Mouse (Mus musculus) spleen, postnatal 0 days (tissue): ENCODE measurements around the gene Ces3b. TPM values are rescaled to one million over a fixed set of nuclear protein-coding genes. Genes with fewer than 3 reads are reported as not detected.

Experiments
- polyA plus RNA-seq: library from polyadenylated mRNA; unstranded; fragments of >200 nt; fragmentation: Nextera tagmentation; extraction: Ambion mirVana; gene quantifications from 2 replicates; pipeline ENCODE4 v1.2.1, GENCODE M21; 2015

Ces3b gene
- not detected in 2 replicates for polyA plus RNA-seq

DNA sequence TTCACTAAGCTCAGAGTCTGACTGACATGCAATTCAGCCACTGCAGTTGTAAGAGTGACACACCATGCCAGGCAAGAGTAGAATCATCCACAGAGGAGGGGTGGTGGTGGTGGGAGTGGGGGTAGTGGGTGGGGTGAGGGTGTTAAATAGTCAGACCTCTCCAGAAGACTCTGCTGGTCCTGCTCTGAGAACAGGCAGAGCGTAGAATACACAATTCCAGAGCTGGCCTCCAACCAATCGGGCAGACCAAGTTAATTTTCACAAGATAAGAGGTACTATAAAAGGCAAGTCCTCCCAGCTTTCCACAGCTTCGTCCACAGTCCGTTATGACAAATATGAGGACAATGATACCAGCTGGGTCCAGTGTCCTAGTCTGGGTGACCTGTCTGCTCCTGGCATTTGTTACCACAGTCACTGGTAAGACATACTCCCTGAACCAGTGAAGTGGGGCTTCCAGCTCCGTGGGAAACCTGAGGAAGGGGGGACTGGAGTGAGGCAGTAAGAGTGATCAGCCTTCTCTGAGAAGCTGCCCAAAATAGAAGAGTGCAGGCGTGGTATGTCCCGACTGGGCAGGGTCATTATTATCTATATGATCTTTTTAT lies at the start of gene Ces3b:
TSS of gene Ces3b (plus strand) at position 305 of the 602 bp plus-strand sequence.

DNA sequence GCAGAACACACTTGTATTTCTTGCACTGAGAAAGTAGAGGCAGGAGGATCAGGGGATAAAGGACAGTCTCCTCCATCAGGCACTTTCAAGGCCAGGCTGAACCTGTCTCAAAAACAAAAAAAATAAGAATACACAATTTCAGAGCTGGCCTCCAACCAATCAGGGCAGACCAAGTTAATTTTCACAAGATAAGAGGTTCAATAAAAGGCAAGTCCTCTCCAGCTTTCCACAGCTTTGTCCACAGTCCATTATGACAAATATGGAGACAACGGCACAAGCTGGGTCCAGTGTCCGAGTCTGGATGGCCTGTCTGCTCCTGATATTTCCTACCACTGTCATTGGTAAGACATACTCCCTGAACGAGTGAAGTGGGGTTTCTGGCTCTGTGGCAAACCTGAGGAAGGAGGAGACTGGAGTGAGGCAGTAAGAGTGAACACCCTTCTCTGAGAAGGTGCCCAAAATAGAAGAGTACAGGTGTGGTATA lies 35.1 kb upstream of the Ces3b start, which contains the start of gene Ces3a:
TSS of gene Ces3a (plus strand) at position 231 of the 484 bp plus-strand sequence.

DNA sequence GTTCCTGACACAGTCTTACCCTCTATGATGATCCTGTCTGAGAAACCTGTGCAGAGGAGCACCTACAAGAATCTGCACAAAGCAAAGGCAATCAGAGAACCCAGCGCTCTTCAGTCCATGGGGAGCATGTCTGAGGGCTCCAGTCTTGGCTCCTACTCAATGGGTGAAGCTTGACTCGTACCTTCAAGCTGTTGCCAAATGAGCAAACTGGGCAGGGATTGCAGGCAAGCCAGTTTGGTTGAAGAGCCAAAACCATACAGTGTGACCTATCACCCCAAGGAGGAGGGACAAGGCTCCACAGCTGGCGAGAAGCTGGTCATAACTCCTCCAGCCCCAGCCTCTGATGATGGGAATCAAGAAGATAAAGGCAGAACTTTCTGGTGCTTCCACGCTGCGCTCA lies 48.0 kb downstream of the Ces3b start, which contains the start of gene Ces4a:
TSS of gene Ces4a (plus strand) at position 292 of the 400 bp plus-strand sequence.

Other genes starting within 250 kb of the Ces3b start
- gene Ces2c, start 236.7 kb upstream of the Ces3b start, polyA plus RNA-seq, result not detected in 2 replicates
- gene Ces2e, start 157.5 kb upstream of the Ces3b start, polyA plus RNA-seq, result 0.15 and 0.20 TPM in 2 replicates
- not detected in 2 replicates for gene Ces2f, start 136.4 kb upstream of the Ces3b start, polyA plus RNA-seq
- gene Ces2g, start 122.0 kb upstream of the Ces3b start, polyA plus RNA-seq, result 37.7 and 39.0 TPM in 2 replicates
- not detected in 2 replicates for gene Ces2h, start 82.9 kb upstream of the Ces3b start, polyA plus RNA-seq
- gene Ces3a, start 35.2 kb upstream of the Ces3b start, polyA plus RNA-seq, result 0.17 TPM in 1 of 2 replicates, not detected in the other
- not detected in 2 replicates for gene Ces4a, start 48.0 kb downstream of the Ces3b start, polyA plus RNA-seq
- 21.4 and 26.8 TPM in 2 replicates for gene Cbfb, start 86.9 kb downstream of the Ces3b start, polyA plus RNA-seq
- gene D230025D16Rik, start 141.4 kb downstream of the Ces3b start, polyA plus RNA-seq, result 15.8 and 16.8 TPM in 2 replicates
- 10.5 and 11.8 TPM in 2 replicates for gene B3gnt9, start 171.4 kb downstream of the Ces3b start, polyA plus RNA-seq
- gene Tradd, start 180.9 kb downstream of the Ces3b start, polyA plus RNA-seq, result 22.9 and 26.6 TPM in 2 replicates
- 2.6 and 3.6 TPM in 2 replicates for gene Fbxl8, start 180.9 kb downstream of the Ces3b start, polyA plus RNA-seq
- gene Hsf4, start 186.0 kb downstream of the Ces3b start, polyA plus RNA-seq, result 0.12 and 0.21 TPM in 2 replicates
- 0.14 and 0.45 TPM in 2 replicates for gene Nol3, start 192.4 kb downstream of the Ces3b start, polyA plus RNA-seq
- 1.3 and 1.7 TPM in 2 replicates for gene 4931428F04Rik, start 206.1 kb downstream of the Ces3b start, polyA plus RNA-seq
- gene Exoc3l, start 212.3 kb downstream of the Ces3b start, polyA plus RNA-seq, result 15.2 and 18.2 TPM in 2 replicates
- gene E2f4, start 213.9 kb downstream of the Ces3b start, polyA plus RNA-seq, result 152 and 167 TPM in 2 replicates
- 2.6 and 3.1 TPM in 2 replicates for gene Elmo3, start 221.8 kb downstream of the Ces3b start, polyA plus RNA-seq
- 11.9 and 15.2 TPM in 2 replicates for gene Lrrc29, start 242.5 kb downstream of the Ces3b start, polyA plus RNA-seq
- 125 and 129 TPM in 2 replicates for gene Tmem208, start 242.6 kb downstream of the Ces3b start, polyA plus RNA-seq